Mouse (Mus musculus) myocyte (in vitro differentiated cells): ENCODE data around the gene Slc6a20a.

Experiments
- CEBPB ChIP-seq: IDR thresholded peaks from 2 replicates; pipeline ENCODE4 v1.6.1; 2011; ENCODE audit warnings: mild to moderate bottlenecking, moderate library complexity; ENCODE audit not compliant: poor library complexity, insufficient read depth, severe bottlenecking
- E2F4 ChIP-seq: IDR thresholded peaks from one replicate; pipeline ENCODE4 v1.6.1; 2011; ENCODE audit warnings: mild to moderate bottlenecking, control low read depth, moderate library complexity; ENCODE audit not compliant: insufficient read depth
- MAX ChIP-seq: IDR thresholded peaks from one replicate; pipeline ENCODE4 v1.6.1; 2011; ENCODE audit warnings: low read depth, mild to moderate bottlenecking, control low read depth
- MYOD1 ChIP-seq, 3 experiments: IDR thresholded peaks; one replicate each; pipeline ENCODE4 v1.6.1; 2011; ENCODE audit warnings: control low read depth in 2 of 3, low read depth in 2 of 3, mild to moderate bottlenecking in 2 of 3, moderate library complexity in 1 of 3; ENCODE audit not compliant: insufficient read length in 2 of 3, control insufficient read depth in 1 of 3
- POLR2A ChIP-seq: IDR thresholded peaks from one replicate; pipeline ENCODE4 v1.6.1; 2011; ENCODE audit warnings: low read depth, mild to moderate bottlenecking, control low read depth, moderate library complexity; ENCODE audit not compliant: insufficient read length
- SRF ChIP-seq: IDR thresholded peaks from one replicate; pipeline ENCODE4 v1.6.1; 2011; ENCODE audit warnings: low read depth; ENCODE audit not compliant: control insufficient read depth, insufficient read length
- TCF12 ChIP-seq: IDR thresholded peaks from one replicate; pipeline ENCODE4 v1.6.1; 2011; ENCODE audit warnings: mild to moderate bottlenecking, control low read depth; ENCODE audit not compliant: poor library complexity, insufficient read depth, severe bottlenecking
- USF1 ChIP-seq: IDR thresholded peaks from one replicate; pipeline ENCODE4 v1.6.1; 2011; ENCODE audit warnings: low read depth, mild to moderate bottlenecking, control low read depth, moderate library complexity

- no peak for TF ChIP-seq CEBPB
- no peak for TF ChIP-seq SRF
- TF ChIP-seq TCF12, result no peak
- no peak for TF ChIP-seq USF1
- no peak for TF ChIP-seq POLR2A
- TF ChIP-seq MYOD1 (IDR thresholded peaks at IDR 0.05; ENCODE audit: control insufficient read depth in 1 of 3, insufficient read length in 2 of 3, low read depth in 2 of 3), result no peak
- no peak for TF ChIP-seq MAX
- TF ChIP-seq E2F4, result no peak
Measured at GRCm38 (mm10) chr9:123632993-123633392, 45.7 kb downstream of the Slc6a20a start.
